ENCODE assay signal across 19 mouse cellular contexts in the genomic region with DNA sequence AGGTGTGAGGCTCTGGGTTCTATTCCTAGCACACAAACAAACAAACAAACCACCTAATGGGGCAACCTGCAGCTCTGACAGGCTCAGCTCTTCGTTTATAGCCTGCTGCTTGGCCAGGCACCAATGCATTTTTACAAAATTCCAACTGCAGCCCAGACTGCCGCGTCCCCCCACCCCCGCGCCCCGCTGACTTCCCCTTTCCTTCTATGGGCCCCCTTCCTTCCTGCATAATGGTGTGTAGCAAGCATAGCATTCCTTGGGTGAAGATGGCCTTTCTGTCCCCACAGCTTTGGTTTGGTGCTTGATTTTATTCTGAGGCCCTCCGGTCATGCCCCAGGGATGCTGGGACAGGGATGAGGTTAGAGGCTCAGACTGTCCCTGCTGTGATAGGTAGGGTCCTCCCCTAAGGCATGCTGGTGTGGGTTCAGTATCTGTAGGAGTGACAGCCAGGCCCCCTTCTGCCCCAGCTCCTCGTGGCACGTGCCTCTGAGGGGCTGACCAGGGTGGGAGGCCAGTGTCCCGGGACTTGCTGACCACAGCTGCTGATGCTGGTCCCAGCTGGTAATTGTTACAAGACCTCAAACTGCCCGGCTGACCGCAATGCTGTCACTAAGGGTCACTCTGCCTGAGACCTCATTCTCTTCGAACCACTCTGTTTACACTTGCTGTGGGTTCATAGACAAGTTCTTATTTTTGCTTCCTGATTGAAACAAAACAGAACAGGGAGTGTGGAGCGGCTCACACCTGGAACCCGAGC. TPM values are rescaled to one million over a fixed set of nuclear protein-coding genes. Genes with fewer than 3 reads are reported as not detected.
A peak's percentile ranks its signal among the peaks of the same experiment; 100 is the strongest.
DNase-seq lines count a peak whose midpoint lies in the region; ATAC-seq and TF ChIP-seq lines count a peak whose summit lies in the region.
"Had no signal": no experiment of that assay in that cellular context is flagged by ENCODE, and none has a peak within 500 bp of the region (broad histone marks: within the 10 kb centered on the region; RNA-seq: fewer than 3 reads in every experiment).

No protein-coding gene starts in this region.

- peak; percentile 32; the same call in 1 of the 2 replicates for ATAC-seq in liver, postnatal 0 days
- no peak; the same call in 1 of the 2 replicates for ATAC-seq in stomach, postnatal 0 days (ENCODE audit: low FRiP score, low TSS enrichment)

- DNase-seq in liver, postnatal 0 days = peak; percentile 35
- DNase-seq in liver (no peak), MN1 (ENCODE audit: low spot score) (no peak)
- peak; percentile 29 for DNase-seq in kidney, adult 18-20 months
- DNase-seq in kidney, postnatal 4 days = peak; percentile 64 to 73
- no peak for DNase-seq in stomach, postnatal 0 days (ENCODE audit: low spot score)
- no peak for DNase-seq in layer of hippocampus, postnatal 25 days (ENCODE audit: extremely low spot score in 1 of 2, low spot score in 1 of 2)
- DNase-seq in urinary bladder, postnatal 14 days (ENCODE audit: low spot score) = no peak
- DNase-seq: B cell, adult 2 months; cerebellum, postnatal 10 days; gastrocnemius, adult 2 months; lung, adult 18-20 months; thymus, adult 2 months had no signal

- H3K4me2 ChIP-seq in liver, postnatal 0 days (ENCODE audit: low read depth, low read length) = peak overlapping the region; percentile 45
- no peak overlapping the region for H3K4me2 ChIP-seq in stomach, postnatal 0 days (replicated peaks; ENCODE audit: low read depth)
- H3K4me2 ChIP-seq: embryonic facial prominence, embryonic 12.5 days; forebrain, embryonic 12.5 days; heart, embryonic 11.5 days; hindbrain, embryonic 13.5 days; midbrain, embryonic 12.5 days had no signal

- H3K27me3 ChIP-seq in liver, postnatal 0 days (ENCODE audit: insufficient read depth, low read length) = no peaks in the 10 kb centered on the region
- H3K27me3 ChIP-seq in stomach, postnatal 0 days (ENCODE audit: control insufficient read depth, insufficient read depth, low read length) = no peaks in the 10 kb centered on the region

- H3K36me3 ChIP-seq in liver, postnatal 0 days (replicated peaks; ENCODE audit: insufficient read depth, low read length) = no peaks in the 10 kb centered on the region
- H3K36me3 ChIP-seq in stomach, postnatal 0 days (ENCODE audit: control insufficient read depth, insufficient read depth, low read length) = no peaks in the 10 kb centered on the region
- H3K36me3 ChIP-seq: embryonic facial prominence, embryonic 12.5 days; forebrain, embryonic 12.5 days; hindbrain, embryonic 13.5 days; midbrain, embryonic 12.5 days had no signal

- peak overlapping the region; percentile 26; the same call in 1 of the 2 replicates for H3K9ac ChIP-seq in liver, postnatal 0 days (replicated peaks)
- no peak overlapping the region for H3K9ac ChIP-seq in stomach, postnatal 0 days (ENCODE audit: low read length)
- H3K9ac ChIP-seq: embryonic facial prominence, embryonic 12.5 days; forebrain, embryonic 12.5 days; hindbrain, embryonic 13.5 days; midbrain, embryonic 12.5 days had no signal

- H3K9me3 ChIP-seq in liver, postnatal 0 days (ENCODE audit: low read length) = no peaks in the 10 kb centered on the region
- H3K9me3 ChIP-seq in stomach, postnatal 0 days (ENCODE audit: control insufficient read depth, low read length) = no peaks in the 10 kb centered on the region
- H3K9me3 ChIP-seq: embryonic facial prominence, embryonic 12.5 days; forebrain, embryonic 12.5 days; hindbrain, embryonic 13.5 days; midbrain, embryonic 12.5 days had no signal

- 35% methylated on average over 15 of the region's 15 CpGs for WGBS in liver, postnatal 0 days (ENCODE audit: insufficient replicate concordance)
- 54% methylated on average over 15 of the region's 15 CpGs for WGBS in stomach, postnatal 0 days

- H3K4me3 ChIP-seq in liver, postnatal 0 days (ENCODE audit: low read depth, low read length) = no peak overlapping the region
- H3K4me3 ChIP-seq in stomach, postnatal 0 days (ENCODE audit: low read depth, low read length) = no peak overlapping the region
- H3K4me3 ChIP-seq: embryonic facial prominence, embryonic 12.5 days; forebrain, embryonic 12.5 days; gastrocnemius, adult 2 months; hindbrain, embryonic 13.5 days; layer of hippocampus, adult 2 months; midbrain, embryonic 12.5 days had no signal

- peaks cover 5% of the 10 kb centered on the region; the same call in 1 of the 2 replicates for H3K4me1 ChIP-seq in liver, postnatal 0 days (ENCODE audit: insufficient read depth)
- H3K4me1 ChIP-seq in stomach, postnatal 0 days (replicated peaks; ENCODE audit: control insufficient read depth, insufficient read depth) = peaks cover 5% of the 10 kb centered on the region; the same call in 1 of the 2 replicates
- H3K4me1 ChIP-seq: forebrain, embryonic 12.5 days had no signal

- no peak for TF ChIP-seq EP300 in liver, postnatal 0 days (IDR thresholded peaks at IDR 0.05; ENCODE audit: low read depth)
- TF ChIP-seq EP300 in stomach, postnatal 0 days (optimal IDR thresholded peaks at IDR 0.05) = no peak

- peak overlapping the region; percentile 39; the same call in 1 of the 2 replicates for H3K27ac ChIP-seq in liver, postnatal 0 days (ENCODE audit: low read depth)
- H3K27ac ChIP-seq in stomach, postnatal 0 days (replicated peaks) = peak overlapping the region; percentile 49
- H3K27ac ChIP-seq: embryonic facial prominence, embryonic 12.5 days; forebrain, embryonic 12.5 days; gastrocnemius, adult 2 months; hindbrain, embryonic 13.5 days; layer of hippocampus, adult 2 months; midbrain, embryonic 12.5 days had no signal

- no peak for TF ChIP-seq CTCF in liver, postnatal 0 days (IDR thresholded peaks at IDR 0.05; ENCODE audit: low read depth)
- TF ChIP-seq CTCF in stomach, postnatal 0 days (IDR thresholded peaks at IDR 0.05; ENCODE audit: low read depth) = no peak

RNA-seq across cellular contexts. Expression of a gene that starts 22.2 kb away (rescaled TPM):
- polyA plus RNA-seq in liver, postnatal 0 days (2015; fragmentation: Nextera tagmentation; extraction: Ambion mirVana) = 2.1 and 2.5 TPM in 2 replicates
- polyA plus RNA-seq in stomach, postnatal 0 days (2015; fragmentation: Nextera tagmentation; extraction: Ambion mirVana) = 29.2 and 29.6 TPM in 2 replicates
- total RNA-seq in layer of hippocampus, postnatal 25 days (2021) = 1 to 10 TPM; 1.4 to 2.1 TPM

Comparison
In these comparisons a context has a peak if more than half of its experiments do, and no peak if none do; other contexts are left out.
1. DNase-seq: peak in liver, postnatal 0 days (single experiment), kidney, adult 18-20 months (single experiment) and kidney, postnatal 4 days (2 of 2); none in liver (single experiment), stomach, postnatal 0 days (single experiment), layer of hippocampus, postnatal 25 days (0 of 2), MN1 (single experiment) and urinary bladder, postnatal 14 days (single experiment).